Mouse (Mus musculus) hindbrain, embryonic 15.5 days (tissue): ENCODE measurements around the gene Pcyox1. TPM values are rescaled to one million over a fixed set of nuclear protein-coding genes. Genes with fewer than 3 reads are reported as not detected.
A peak's percentile ranks its signal among the peaks of the same experiment; 100 is the strongest.
"Not testable (repeated sequence)": the region's sequence is repeated elsewhere in the genome, so short reads cannot be mapped to it uniquely, and the experiment has no call there.

Experiments
- ATAC-seq: fragments of 200-750 bp; cut with Nextera tagmentation; 2 replicates; pipeline ENCODE4 v1.8.0; 2017; ENCODE audit warnings: low read depth, moderate number of reproducible peaks, moderate TSS enrichment; ENCODE audit not compliant: low FRiP score
- H3K27ac ChIP-seq: fragments of 300-500 bp; sonication (generic); replicated peaks from 2 replicates; pipeline ENCODE4 v1.5.1; 2015; ENCODE audit warnings: mild to moderate bottlenecking, inconsistent platforms
- H3K27me3 ChIP-seq: fragments of 300-500 bp; sonication (generic); 2 replicates; pipeline ENCODE4 v1.6.1; 2015; ENCODE audit warnings: control low read depth, inconsistent platforms
- H3K36me3 ChIP-seq: fragments of 300-500 bp; sonication (generic); 2 replicates; pipeline ENCODE4 v1.6.1; 2015; ENCODE audit warnings: control low read depth, inconsistent platforms
- H3K4me1 ChIP-seq: fragments of 300-500 bp; sonication (generic); replicated peaks from 2 replicates; pipeline ENCODE4 v1.6.1; 2015; ENCODE audit warnings: control low read depth, inconsistent platforms
- H3K4me2 ChIP-seq: fragments of 300-500 bp; sonication (generic); 2 replicates; pipeline ENCODE4 v1.6.1; 2015; ENCODE audit warnings: moderate library complexity, mild to moderate bottlenecking, inconsistent platforms
- H3K4me3 ChIP-seq: fragments of 300-500 bp; sonication (generic); 2 replicates; pipeline ENCODE4 v1.5.1; 2015; ENCODE audit warnings: mild to moderate bottlenecking, inconsistent platforms
- H3K9ac ChIP-seq: fragments of 300-500 bp; sonication (generic); 2 replicates; pipeline ENCODE4 v1.6.1; 2015; ENCODE audit warnings: inconsistent platforms
- H3K9me3 ChIP-seq: fragments of 300-500 bp; sonication (generic); 2 replicates; pipeline ENCODE4 v1.6.1; 2016; ENCODE audit warnings: control low read depth, inconsistent platforms
- WGBS: fragments of 180-500 bp; shearing (Covaris S2); methylation state at CpG from one replicate; pipeline ENCODE4 v1.1.7; 2015; 5-methylcytosine and 5-hydroxymethylcytosine counted together
- polyA plus RNA-seq: library from polyadenylated mRNA; unstranded; fragments of >200 nt; fragmentation: Nextera tagmentation; extraction: Ambion mirVana; gene quantifications from 2 replicates; pipeline ENCODE4 v1.2.1, GENCODE M21; 2015

Gene Pcyox1
- polyA plus RNA-seq, 1 experiment from 2014 or later, result 84.7 TPM

DNA sequence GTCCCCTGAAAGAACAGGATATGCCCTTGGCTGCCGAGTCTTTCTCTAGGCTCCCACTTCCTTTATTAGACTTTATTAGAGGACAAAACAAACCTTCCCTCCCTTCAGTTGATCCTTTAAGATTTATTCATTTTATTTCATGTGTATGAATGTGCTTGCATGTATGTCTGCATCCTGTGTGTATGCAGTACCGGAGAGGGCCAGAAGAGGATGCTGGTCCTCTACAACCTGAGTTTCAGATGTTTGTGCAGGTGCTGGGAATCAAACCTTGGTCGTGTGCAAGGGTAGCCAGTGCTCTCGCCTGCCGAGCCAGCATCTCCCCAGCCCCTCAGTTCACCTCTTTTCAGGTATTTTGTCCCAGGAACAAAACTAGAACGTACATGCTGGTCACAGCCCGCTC, 35.6 kb downstream of the Pcyox1 start:
- Histone ChIP-seq H3K36me3 (no peaks in the 10 kb centered on the region), H3K27me3 (no peaks in the 10 kb centered on the region), H3K9me3 (no peaks in the 10 kb centered on the region), H3K27ac (no peak overlapping the region), H3K4me2 (no peak overlapping the region), H3K9ac (no peak overlapping the region), H3K4me3 (no peak overlapping the region), H3K4me1 (peaks cover 12% of the 10 kb centered on the region)
- WGBS, result 91% methylated on average over 7 of the region's 7 CpGs
- no peak for ATAC-seq

DNA sequence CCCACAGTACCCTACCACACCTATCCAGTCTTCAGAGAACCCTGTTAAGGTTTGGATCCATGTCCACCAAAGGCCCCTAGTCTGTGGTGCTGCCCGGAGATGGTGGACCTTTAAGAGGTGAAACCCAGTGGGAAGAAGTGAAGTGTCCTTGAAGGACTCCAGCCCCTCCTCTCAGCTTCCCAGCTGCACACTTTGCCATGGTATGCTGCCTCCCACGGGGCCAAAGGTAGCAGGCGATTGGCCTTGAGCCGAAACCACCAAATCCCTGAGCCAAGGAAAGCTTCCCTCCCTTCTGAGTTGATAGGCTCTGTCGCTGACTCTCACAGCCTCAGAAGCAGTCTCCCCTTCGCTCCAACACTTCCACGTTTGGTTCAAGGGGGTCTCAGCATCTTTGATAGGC, 36.3 kb downstream of the Pcyox1 start:
- 75% methylated on average over 7 of the region's 7 CpGs for WGBS
- Histone ChIP-seq H3K27me3 (no peaks in the 10 kb centered on the region), H3K36me3 (no peaks in the 10 kb centered on the region), H3K4me1 (peaks cover 8% of the 10 kb centered on the region), H3K27ac (no peak overlapping the region), H3K4me2 (no peak overlapping the region), H3K9me3 (no peaks in the 10 kb centered on the region), H3K9ac (no peak overlapping the region), H3K4me3 (no peak overlapping the region)
- ATAC-seq, result no peak

- 85% methylated on average over 9 of the region's 9 CpGs for WGBS
- no peaks in the 10 kb centered on the region for H3K9me3 ChIP-seq
- no peaks in the 10 kb centered on the region for H3K36me3 ChIP-seq
- no peak overlapping the region for H3K27ac ChIP-seq
- no peak overlapping the region for H3K4me2 ChIP-seq
- H3K4me1 ChIP-seq, result no peaks in the 10 kb centered on the region
- no peak overlapping the region for H3K4me3 ChIP-seq
- no peaks in the 10 kb centered on the region for H3K27me3 ChIP-seq
- H3K9ac ChIP-seq, result no peak overlapping the region
- ATAC-seq, result no peak
Observed at GRCm38 (mm10) chr6:86356956-86357355, 40.0 kb downstream of the Pcyox1 start.

DNA sequence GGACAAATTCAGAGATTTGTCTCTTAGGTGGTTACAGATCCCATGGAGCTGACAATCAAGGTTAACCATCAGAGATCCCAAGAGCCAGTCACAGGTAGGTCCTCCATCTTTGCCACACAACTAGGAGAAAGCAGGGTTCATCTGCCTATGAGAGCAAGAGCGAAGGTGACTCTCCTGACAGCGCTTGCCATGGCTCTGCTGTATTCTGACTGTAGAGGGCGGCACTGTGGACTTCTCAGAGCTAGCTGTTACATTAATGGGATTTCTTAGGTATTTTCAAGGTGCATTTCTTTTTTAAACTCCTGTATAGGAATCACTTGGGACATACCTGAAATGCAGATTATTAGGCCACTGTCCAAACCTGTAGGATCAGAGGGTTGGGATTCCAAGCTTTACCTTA, 42.0 kb downstream of the Pcyox1 start:
- no peak overlapping the region for H3K9ac ChIP-seq
- WGBS, result 66% methylated on average over 3 of the region's 3 CpGs
- H3K27ac ChIP-seq, result no peak overlapping the region
- no peak overlapping the region for H3K4me3 ChIP-seq
- H3K27me3 ChIP-seq, result no peaks in the 10 kb centered on the region
- no peaks in the 10 kb centered on the region for H3K4me1 ChIP-seq
- no peak overlapping the region for H3K4me2 ChIP-seq
- no peak for ATAC-seq
- H3K36me3 ChIP-seq, result no peaks in the 10 kb centered on the region
- H3K9me3 ChIP-seq, result no peaks in the 10 kb centered on the region

- H3K4me2 ChIP-seq, result no peak overlapping the region
- H3K27me3 ChIP-seq, result no peaks in the 10 kb centered on the region
- H3K9ac ChIP-seq, result no peak overlapping the region
- no peaks in the 10 kb centered on the region for H3K9me3 ChIP-seq
- no peaks in the 10 kb centered on the region for H3K36me3 ChIP-seq
- ATAC-seq, result no peak
- no peak overlapping the region for H3K27ac ChIP-seq
- no peaks in the 10 kb centered on the region for H3K4me1 ChIP-seq
- no peak overlapping the region for H3K4me3 ChIP-seq
- WGBS, result 49% methylated on average over 7 of the region's 7 CpGs
Observed at GRCm38 (mm10) chr6:86349257-86349656, 47.7 kb downstream of the Pcyox1 start.

DNA sequence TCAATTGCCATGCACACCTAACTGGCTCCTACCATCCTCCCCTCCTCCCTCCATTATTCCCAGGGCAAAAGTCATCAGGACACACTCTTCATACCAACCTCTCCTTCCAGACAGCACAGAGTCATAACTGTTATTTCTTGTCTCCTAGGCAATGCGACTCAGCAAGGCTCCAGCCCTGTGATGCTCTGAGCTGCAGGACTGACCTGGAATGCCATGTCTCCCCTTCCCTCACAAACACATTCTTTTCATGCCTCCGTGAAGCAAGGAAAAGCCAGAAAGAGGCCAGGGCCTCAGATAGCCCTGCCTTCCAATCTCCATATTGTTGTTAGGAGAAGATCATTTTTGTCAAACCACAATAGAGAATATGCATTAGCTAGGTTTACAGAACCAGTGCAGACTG, 50.9 kb downstream of the Pcyox1 start:
- H3K4me3 ChIP-seq, result no peak overlapping the region
- H3K4me2 ChIP-seq, result no peak overlapping the region
- no peak overlapping the region for H3K27ac ChIP-seq
- no peak overlapping the region for H3K9ac ChIP-seq
- peaks cover 8% of the 10 kb centered on the region for H3K4me1 ChIP-seq
- 53% methylated on average over 2 of the region's 2 CpGs for WGBS
- ATAC-seq, result no peak
- H3K36me3 ChIP-seq, result no peaks in the 10 kb centered on the region
- H3K9me3 ChIP-seq, result no peaks in the 10 kb centered on the region
- no peaks in the 10 kb centered on the region for H3K27me3 ChIP-seq

- Histone ChIP-seq H3K27ac (peak overlapping the region; percentile 38), H3K27me3 (no peaks in the 10 kb centered on the region), H3K36me3 (no peaks in the 10 kb centered on the region), H3K9ac (0 out of 2 replicates have a peak overlapping the region, but pooled peaks have one; percentile 13), H3K4me2 (peak overlapping the region; percentile 47), H3K9me3 (no peaks in the 10 kb centered on the region), H3K4me1 (peaks cover 8% of the 10 kb centered on the region), H3K4me3 (peak overlapping the region; percentile 14; the same call in 1 of the 2 replicates)
- WGBS, result 9% methylated on average over 7 of the region's 7 CpGs
- ATAC-seq, result no peak
Observed at GRCm38 (mm10) chr6:86343656-86344055, 53.3 kb downstream of the Pcyox1 start.

DNA sequence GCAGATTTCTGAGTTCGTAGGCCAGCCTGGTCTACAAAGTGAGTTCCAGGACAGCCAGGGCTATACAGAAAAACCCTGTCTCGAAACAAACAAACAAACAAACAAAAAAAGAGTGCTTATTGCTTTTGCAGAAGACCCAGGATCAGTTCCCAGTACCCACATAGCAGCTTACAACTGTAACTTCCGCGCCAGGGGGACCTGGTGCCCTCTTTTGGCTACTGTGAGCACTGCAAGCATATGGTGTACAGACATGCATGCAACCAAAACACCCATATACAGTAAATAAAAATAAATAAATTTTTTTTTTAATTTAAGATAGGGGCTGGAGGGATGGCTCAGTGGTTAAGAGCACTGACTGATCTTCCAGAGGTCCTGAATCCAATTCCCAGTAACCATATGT, 60.6 kb downstream of the Pcyox1 start:
- ATAC-seq, H3K4me3 ChIP-seq: not testable (repeated sequence)
- WGBS, result 85% methylated on average over 4 of the region's 4 CpGs

More for the DNA sequence above, 60.6 kb downstream of the Pcyox1 start:
- H3K27ac ChIP-seq, H3K27me3 ChIP-seq, H3K4me2 ChIP-seq, H3K36me3 ChIP-seq, H3K9ac ChIP-seq, H3K9me3 ChIP-seq, H3K4me1 ChIP-seq: not testable (repeated sequence)

Other genes with a start within 250 kb of the Pcyox1 start
- gene Tgfa, start 201.9 kb downstream of the Pcyox1 start, polyA plus RNA-seq, result 15.3 and 19.1 TPM in 2 replicates
- gene Fam136a, start 31.5 kb downstream of the Pcyox1 start, polyA plus RNA-seq, result 106 and 108 TPM in 2 replicates
- 346 and 401 TPM in 2 replicates for gene Snrpg, start 25.9 kb downstream of the Pcyox1 start, polyA plus RNA-seq
- 275 and 283 TPM in 2 replicates for gene Tia1, start 7.1 kb upstream of the Pcyox1 start, polyA plus RNA-seq
- gene Gm44790, start 29.5 kb upstream of the Pcyox1 start, polyA plus RNA-seq, result 1.2 TPM in 2 replicates
- 23.7 and 25.7 TPM in 2 replicates for gene C87436, start 41.2 kb upstream of the Pcyox1 start, polyA plus RNA-seq
- gene Pcbp1, start 129.2 kb upstream of the Pcyox1 start, polyA plus RNA-seq, result 341 and 351 TPM in 2 replicates
- 0.76 and 1.00 TPM in 2 replicates for gene Asprv1, start 231.0 kb upstream of the Pcyox1 start, polyA plus RNA-seq